Mouse (Mus musculus): ENCODE measurements around the gene Efcab2. TPM values are rescaled to one million over a fixed set of nuclear protein-coding genes. Genes with fewer than 3 reads are reported as not detected.

The Efcab2 gene
- polyA plus RNA-seq, 1 experiment = 2.7 TPM

- Histone ChIP-seq H3K4me1 (ENCODE audit: control insufficient read depth, insufficient read depth, low read length) (no peaks in the 10 kb centered on the region), H3K27ac (ENCODE audit: insufficient read depth, low read length) (no peak overlapping the region), H3K4me3 (ENCODE audit: insufficient read depth, low read length) (no peak overlapping the region)
- TF ChIP-seq POLR2A (IDR thresholded peaks at IDR 0.05; ENCODE audit: low read depth, low read length) (no peak), CTCF (IDR thresholded peaks at IDR 0.05; ENCODE audit: borderline replicate concordance, insufficient read depth, low read length) (no peak)
Observed at GRCm38 (mm10) chr1:178375381-178375780, 30.5 kb upstream of the Efcab2 start.

- Histone ChIP-seq H3K4me1 (ENCODE audit: control insufficient read depth, insufficient read depth, low read length) (no peaks in the 10 kb centered on the region), H3K4me3 (ENCODE audit: insufficient read depth, low read length) (no peak overlapping the region), H3K27ac (ENCODE audit: insufficient read depth, low read length) (no peak overlapping the region)
- TF ChIP-seq CTCF (IDR thresholded peaks at IDR 0.05; ENCODE audit: borderline replicate concordance, insufficient read depth, low read length) = no peak
- no peak for TF ChIP-seq POLR2A (IDR thresholded peaks at IDR 0.05; ENCODE audit: low read depth, low read length)
Observed at GRCm38 (mm10) chr1:178376061-178376460, 29.8 kb upstream of the Efcab2 start.

- Histone ChIP-seq H3K4me1 (ENCODE audit: control insufficient read depth, insufficient read depth, low read length) (no peaks in the 10 kb centered on the region), H3K4me3 (ENCODE audit: insufficient read depth, low read length) (no peak overlapping the region), H3K27ac (ENCODE audit: insufficient read depth, low read length) (no peak overlapping the region)
- no peak for TF ChIP-seq POLR2A (IDR thresholded peaks at IDR 0.05; ENCODE audit: low read depth, low read length)
- TF ChIP-seq CTCF (IDR thresholded peaks at IDR 0.05; ENCODE audit: borderline replicate concordance, insufficient read depth, low read length) = no peak
Observed at GRCm38 (mm10) chr1:178376907-178377306, 29.0 kb upstream of the Efcab2 start.

GRCm38 (mm10) chr1:178378115-178378514 is 27.8 kb upstream of the Efcab2 start:
- Histone ChIP-seq H3K27ac (ENCODE audit: insufficient read depth, low read length) (no peak overlapping the region), H3K4me1 (ENCODE audit: control insufficient read depth, insufficient read depth, low read length) (no peaks in the 10 kb centered on the region), H3K4me3 (ENCODE audit: insufficient read depth, low read length) (no peak overlapping the region)
- TF ChIP-seq CTCF (IDR thresholded peaks at IDR 0.05; ENCODE audit: borderline replicate concordance, insufficient read depth, low read length) (no peak), POLR2A (IDR thresholded peaks at IDR 0.05; ENCODE audit: low read depth, low read length) (no peak)

GRCm38 (mm10) chr1:178379224-178379623 is 26.7 kb upstream of the Efcab2 start:
- no peak for TF ChIP-seq CTCF (IDR thresholded peaks at IDR 0.05; ENCODE audit: borderline replicate concordance, insufficient read depth, low read length)
- TF ChIP-seq POLR2A (IDR thresholded peaks at IDR 0.05; ENCODE audit: low read depth, low read length) = no peak
- H3K4me3 ChIP-seq (ENCODE audit: insufficient read depth, low read length) = no peak overlapping the region
- H3K4me1 ChIP-seq (ENCODE audit: control insufficient read depth, insufficient read depth, low read length) = no peaks in the 10 kb centered on the region
- H3K27ac ChIP-seq (ENCODE audit: insufficient read depth, low read length) = no peak overlapping the region

GRCm38 (mm10) chr1:178382165-178382564 is 23.7 kb upstream of the Efcab2 start:
- TF ChIP-seq CTCF (IDR thresholded peaks at IDR 0.05; ENCODE audit: borderline replicate concordance, insufficient read depth, low read length) = no peak
- TF ChIP-seq POLR2A (IDR thresholded peaks at IDR 0.05; ENCODE audit: low read depth, low read length) = no peak
- H3K4me3 ChIP-seq (ENCODE audit: insufficient read depth, low read length) = no peak overlapping the region
- no peaks in the 10 kb centered on the region for H3K4me1 ChIP-seq (ENCODE audit: control insufficient read depth, insufficient read depth, low read length)
- no peak overlapping the region for H3K27ac ChIP-seq (ENCODE audit: insufficient read depth, low read length)

GRCm38 (mm10) chr1:178388802-178389201 is 17.1 kb upstream of the Efcab2 start:
- H3K4me1 ChIP-seq (ENCODE audit: control insufficient read depth, insufficient read depth, low read length) = no peaks in the 10 kb centered on the region
- H3K27ac ChIP-seq (ENCODE audit: insufficient read depth, low read length) = no peak overlapping the region
- TF ChIP-seq CTCF (IDR thresholded peaks at IDR 0.05; ENCODE audit: borderline replicate concordance, insufficient read depth, low read length) = no peak
- TF ChIP-seq POLR2A (IDR thresholded peaks at IDR 0.05; ENCODE audit: low read depth, low read length) = no peak
- H3K4me3 ChIP-seq (ENCODE audit: insufficient read depth, low read length) = no peak overlapping the region

- Histone ChIP-seq H3K4me3 (ENCODE audit: insufficient read depth, low read length) (no peak overlapping the region), H3K27ac (ENCODE audit: insufficient read depth, low read length) (no peak overlapping the region), H3K4me1 (ENCODE audit: control insufficient read depth, insufficient read depth, low read length) (no peaks in the 10 kb centered on the region)
- TF ChIP-seq CTCF (IDR thresholded peaks at IDR 0.05; ENCODE audit: borderline replicate concordance, insufficient read depth, low read length) (no peak), POLR2A (IDR thresholded peaks at IDR 0.05; ENCODE audit: low read depth, low read length) (no peak)
Observed at GRCm38 (mm10) chr1:178389401-178389800, 16.5 kb upstream of the Efcab2 start.

GRCm38 (mm10) chr1:178392970-178393369 is 12.9 kb upstream of the Efcab2 start:
- TF ChIP-seq CTCF (IDR thresholded peaks at IDR 0.05; ENCODE audit: borderline replicate concordance, insufficient read depth, low read length) = no peak
- TF ChIP-seq POLR2A (IDR thresholded peaks at IDR 0.05; ENCODE audit: low read depth, low read length) = no peak
- H3K27ac ChIP-seq (ENCODE audit: insufficient read depth, low read length) = no peak overlapping the region

GRCm38 (mm10) chr1:178395091-178395490 is 10.8 kb upstream of the Efcab2 start:
- Histone ChIP-seq H3K27ac (ENCODE audit: insufficient read depth, low read length) (no peak overlapping the region), H3K4me3 (ENCODE audit: insufficient read depth, low read length) (no peak overlapping the region), H3K4me1 (ENCODE audit: control insufficient read depth, insufficient read depth, low read length) (peaks cover 14% of the 10 kb centered on the region)
- TF ChIP-seq POLR2A (IDR thresholded peaks at IDR 0.05; ENCODE audit: low read depth, low read length) = no peak
- TF ChIP-seq CTCF (IDR thresholded peaks at IDR 0.05; ENCODE audit: borderline replicate concordance, insufficient read depth, low read length) = no peak

More at GRCm38 (mm10) chr1:178392970-178393369, 12.9 kb upstream of the Efcab2 start:
- no peak overlapping the region for H3K4me3 ChIP-seq (ENCODE audit: insufficient read depth, low read length)
- peaks cover 9% of the 10 kb centered on the region for H3K4me1 ChIP-seq (ENCODE audit: control insufficient read depth, insufficient read depth, low read length)

GRCm38 (mm10) chr1:178396383-178396782 is 9.5 kb upstream of the Efcab2 start:
- no peak for TF ChIP-seq POLR2A (IDR thresholded peaks at IDR 0.05; ENCODE audit: low read depth, low read length)
- TF ChIP-seq CTCF (IDR thresholded peaks at IDR 0.05; ENCODE audit: borderline replicate concordance, insufficient read depth, low read length) = no peak
- H3K4me3 ChIP-seq (ENCODE audit: insufficient read depth, low read length) = no peak overlapping the region
- H3K4me1 ChIP-seq (ENCODE audit: control insufficient read depth, insufficient read depth, low read length) = peaks cover 19% of the 10 kb centered on the region
- no peak overlapping the region for H3K27ac ChIP-seq (ENCODE audit: insufficient read depth, low read length)
